Mouse (Mus musculus): ENCODE results near the gene Ces1b. TPM values are rescaled to one million over a fixed set of nuclear protein-coding genes. Genes with fewer than 3 reads are reported as not detected.

Gene Ces1b
- total RNA-seq, 2 experiments from 2014 or later, result not detected

DNA sequence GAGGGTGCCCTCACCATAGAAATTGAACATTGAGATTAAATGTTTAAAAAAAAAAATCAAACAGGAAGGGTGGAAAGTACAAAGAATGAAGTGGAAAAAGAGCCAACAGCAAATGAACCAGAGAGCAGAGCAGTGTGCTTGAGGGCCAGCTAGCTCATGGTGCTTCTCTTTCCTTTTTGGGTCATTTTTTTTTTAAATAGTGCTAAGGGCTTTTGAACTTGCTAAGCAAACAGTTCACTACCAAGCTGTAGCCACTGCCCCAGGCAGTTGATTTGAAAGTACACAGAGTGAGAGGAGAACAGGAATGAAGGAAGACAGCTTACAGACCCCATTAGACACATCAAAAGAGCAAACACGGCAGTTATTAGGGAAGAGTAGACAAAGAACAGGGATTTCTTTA, 36.7 kb downstream of the Ces1b start:
- intact Hi-C loops (cut with DNase I), result no loop called here
- no peak overlapping the region for H3K4me3 ChIP-seq
- TF ChIP-seq CTCF (IDR thresholded peaks at IDR 0.05), result no peak
- peak overlapping the region; percentile 24; the same call in 1 of the 2 replicates for H3K27ac ChIP-seq
- no peak for DNase-seq

DNA sequence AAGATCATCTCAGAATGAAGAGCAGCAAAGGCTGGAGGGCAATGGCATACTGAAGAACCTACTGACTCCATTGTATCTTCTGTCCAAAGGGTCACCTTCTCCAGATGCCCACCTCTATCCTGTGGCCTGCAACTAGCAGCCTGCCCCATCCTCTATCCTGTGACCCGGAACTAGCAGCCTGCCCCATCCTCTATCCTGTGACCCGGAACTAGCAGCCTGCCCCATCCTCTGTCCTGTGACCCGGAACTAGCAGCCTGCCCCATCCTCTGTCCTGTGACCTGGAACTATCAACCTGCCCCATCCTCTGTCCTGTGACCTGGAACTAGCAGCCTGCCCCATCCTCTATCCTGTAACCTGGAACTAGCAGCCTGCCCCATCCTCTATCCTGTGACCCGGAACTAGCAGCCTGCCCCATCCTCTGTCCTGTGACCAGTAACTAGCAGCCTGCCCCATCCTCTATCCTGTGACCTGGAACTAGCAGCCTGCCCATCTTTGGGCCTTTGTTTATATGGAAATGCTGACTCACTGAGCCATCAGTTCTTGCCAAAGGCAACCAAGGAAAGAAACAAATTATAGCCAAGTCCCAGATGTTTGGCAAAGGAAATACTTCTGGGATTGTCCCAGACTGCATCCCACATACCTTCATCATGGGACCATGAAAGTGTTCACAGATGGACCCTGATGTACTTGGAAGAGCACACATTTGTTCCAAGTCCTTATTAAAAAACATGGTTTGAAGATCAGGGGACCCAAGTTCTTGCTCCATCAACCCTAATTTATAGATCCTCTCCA, 38.8 kb downstream of the Ces1b start:
- Histone ChIP-seq H3K27ac (peak overlapping the region; percentile 79), H3K4me3 (no peak overlapping the region)
- TF ChIP-seq CTCF (IDR thresholded peaks at IDR 0.05), result no peak
- DNase-seq, result peak; percentile 24
- intact Hi-C loops (cut with DNase I), result no loop called here

DNA sequence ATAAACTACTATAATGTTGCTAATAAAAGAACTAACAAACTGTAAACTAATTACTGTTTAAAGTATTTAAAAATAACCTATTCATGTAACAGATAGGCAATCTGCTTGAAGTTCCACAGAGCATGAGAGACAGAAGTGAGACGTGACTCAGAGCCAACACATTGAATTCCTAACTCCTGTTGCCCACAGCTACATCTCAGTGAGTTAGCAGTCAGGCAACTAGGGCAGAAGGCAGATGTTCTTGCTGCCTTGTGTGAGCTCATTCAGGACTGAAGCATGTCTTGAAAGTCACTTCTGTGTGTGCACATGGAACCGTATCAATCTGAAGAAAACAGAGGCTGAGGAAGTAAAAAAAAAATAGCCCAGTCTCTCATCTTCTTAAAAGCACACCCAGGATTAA, 39.6 kb downstream of the Ces1b start:
- H3K27ac ChIP-seq, result peak overlapping the region; percentile 79
- intact Hi-C loops (cut with DNase I), result no loop called here
- H3K4me3 ChIP-seq, result no peak overlapping the region
- no peak for TF ChIP-seq CTCF (IDR thresholded peaks at IDR 0.05)
- DNase-seq, result no peak

DNA sequence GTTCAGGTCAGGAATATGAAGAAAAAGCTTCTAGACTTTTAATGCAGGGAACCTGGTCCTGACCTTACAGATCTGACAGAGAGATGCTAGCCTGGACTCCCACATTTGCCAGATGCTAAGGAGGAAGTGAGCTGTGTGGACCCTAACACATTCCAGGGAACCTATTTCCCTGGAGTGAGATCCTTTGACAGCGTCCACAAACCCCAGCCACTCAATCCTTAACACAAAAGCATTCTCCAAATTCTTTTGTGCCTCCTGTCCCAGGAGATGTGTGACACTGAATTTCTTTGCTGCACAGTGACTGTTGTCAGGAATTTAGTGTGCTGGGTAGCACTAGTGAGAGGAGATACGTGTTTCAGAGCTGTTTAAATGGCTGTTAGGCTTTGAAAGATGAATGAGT, 41.0 kb downstream of the Ces1b start:
- intact Hi-C loops (cut with DNase I), result no loop called here
- peak overlapping the region; percentile 16; the same call in 1 of the 2 replicates for H3K27ac ChIP-seq
- DNase-seq, result no peak
- no peak overlapping the region for H3K4me3 ChIP-seq
- TF ChIP-seq CTCF (IDR thresholded peaks at IDR 0.05), result no peak

DNA sequence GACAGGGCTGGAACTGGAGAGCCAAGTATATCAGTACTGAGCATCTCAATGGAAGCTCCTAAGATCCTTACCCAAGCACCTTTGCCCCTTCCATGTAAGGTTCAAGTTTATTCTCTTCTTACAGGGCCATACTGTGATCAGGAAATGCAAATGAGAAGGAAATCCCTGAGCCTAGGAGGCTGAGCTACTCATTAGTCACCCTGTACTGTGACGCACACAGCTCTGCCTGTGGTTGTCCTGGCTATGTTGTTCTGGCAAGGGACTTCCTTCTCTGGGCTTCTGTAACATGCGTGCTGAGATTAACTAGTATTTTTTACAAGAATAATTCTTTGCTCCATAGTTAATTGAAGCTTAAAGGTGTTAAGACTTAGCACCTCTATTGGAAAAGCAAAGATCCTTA, 49.2 kb downstream of the Ces1b start:
- intact Hi-C loops (cut with DNase I), result no loop called here
- H3K4me3 ChIP-seq, result no peak overlapping the region
- no peak for TF ChIP-seq CTCF (IDR thresholded peaks at IDR 0.05)
- no peak overlapping the region for H3K27ac ChIP-seq
- no peak for DNase-seq

DNA sequence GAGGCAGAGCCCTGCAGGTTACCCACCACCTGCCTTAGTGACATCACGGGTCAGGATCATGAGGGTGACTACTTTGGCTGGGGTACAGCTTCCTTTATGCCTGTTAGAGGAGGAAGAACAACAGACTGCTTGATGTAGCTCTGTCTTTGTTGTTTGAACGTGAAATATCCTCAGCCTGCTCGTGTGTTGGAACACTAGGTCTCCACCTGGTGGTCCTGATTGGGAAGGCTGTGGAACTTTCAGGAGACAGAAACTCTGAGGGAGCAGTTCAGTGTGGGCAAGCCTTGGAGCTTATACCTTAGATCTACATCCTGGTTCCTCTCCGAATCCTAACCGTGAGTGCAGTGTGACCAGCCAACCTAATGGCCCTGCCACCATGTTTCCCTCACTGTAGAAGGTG, 58.1 kb downstream of the Ces1b start:
- no peak for TF ChIP-seq CTCF (IDR thresholded peaks at IDR 0.05)
- DNase-seq, result no peak
- H3K27ac ChIP-seq, result no peak overlapping the region
- intact Hi-C loops (cut with DNase I), result no loop called here
- H3K4me3 ChIP-seq, result no peak overlapping the region

DNA sequence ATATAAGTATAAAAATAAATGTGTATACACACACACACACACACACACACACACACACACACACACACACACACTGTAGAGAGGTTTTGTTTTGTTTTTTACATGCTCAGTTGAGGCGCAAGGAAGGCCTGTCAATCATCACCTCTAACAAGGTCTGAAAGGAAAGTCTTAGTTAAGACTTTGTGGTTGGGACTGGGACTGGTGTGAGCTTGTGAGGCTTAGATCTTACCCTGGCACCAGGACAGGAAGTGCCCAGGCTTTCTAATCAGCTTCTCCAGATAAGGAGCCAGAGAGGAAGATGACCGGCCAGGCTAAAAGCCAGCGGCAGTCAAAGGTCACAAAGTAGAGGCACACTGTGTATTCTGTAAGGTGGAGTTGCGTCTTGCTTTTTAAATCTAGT, 65.5 kb downstream of the Ces1b start:
- no peak for TF ChIP-seq CTCF (IDR thresholded peaks at IDR 0.05)
- no peak overlapping the region for H3K27ac ChIP-seq
- DNase-seq, result no peak
- H3K4me3 ChIP-seq, result no peak overlapping the region
- intact Hi-C loops (cut with DNase I), result loop anchor here (5.0 kb wide), 1 partner anchor 33 kb away; the partner anchor contains the start of gene Ces1a

DNA sequence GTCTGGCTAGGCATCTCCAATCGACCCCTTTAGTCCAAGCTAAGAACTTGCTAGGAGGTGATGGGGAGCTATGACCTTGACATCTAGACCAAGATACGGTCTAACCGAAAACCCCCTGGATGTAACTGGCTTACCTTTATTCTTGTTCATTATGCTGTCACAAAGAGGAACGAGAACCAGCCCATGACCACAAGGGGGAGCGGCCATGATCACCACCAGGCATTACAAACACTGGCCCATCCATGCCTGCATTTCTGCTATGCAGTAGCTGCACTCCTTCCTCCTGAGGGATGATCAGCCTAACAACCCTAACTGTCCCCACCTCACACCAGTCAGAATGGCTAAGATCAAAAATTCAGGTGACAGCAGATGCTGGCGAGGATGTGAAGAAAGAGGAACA, 67.6 kb downstream of the Ces1b start:
- intact Hi-C loops (cut with DNase I), result loop anchor here (5.0 kb wide), 1 partner anchor 35 kb away; the partner anchor contains the start of gene Ces1a

DNA sequence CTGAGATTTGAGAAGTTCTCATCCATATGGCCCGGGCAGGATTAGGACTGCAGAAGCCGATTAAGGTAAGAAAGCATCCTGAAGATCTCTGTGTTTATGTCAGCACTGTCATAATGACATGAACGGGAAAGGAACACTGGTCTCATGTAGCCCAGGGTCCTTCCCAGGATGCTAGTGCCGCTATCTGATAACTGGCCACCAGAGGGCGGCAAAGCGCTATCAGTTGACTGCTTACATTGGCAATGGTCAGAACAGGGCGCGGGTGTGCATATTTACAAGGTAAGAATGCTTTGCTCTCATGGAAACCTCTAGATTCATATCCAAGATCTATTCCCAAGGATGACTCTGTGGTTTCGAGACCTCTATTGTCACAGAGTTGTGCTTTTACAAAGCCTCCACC, 68.4 kb downstream of the Ces1b start:
- peak; percentile 85 for DNase-seq
- intact Hi-C loops (cut with DNase I), result loop anchor here (1.0 to 5.0 kb wide), 2 partner anchors 36 to 84 kb away; partner anchors contain the start of gene Ces1a
- peak; percentile 94 for TF ChIP-seq CTCF (IDR thresholded peaks at IDR 0.05)
- no peak overlapping the region for H3K4me3 ChIP-seq
- no peak overlapping the region for H3K27ac ChIP-seq

More for the DNA sequence above, 67.6 kb downstream of the Ces1b start:
- H3K4me3 ChIP-seq, result no peak overlapping the region
- DNase-seq, result no peak
- H3K27ac ChIP-seq, result no peak overlapping the region
- no peak for TF ChIP-seq CTCF (IDR thresholded peaks at IDR 0.05)

DNA sequence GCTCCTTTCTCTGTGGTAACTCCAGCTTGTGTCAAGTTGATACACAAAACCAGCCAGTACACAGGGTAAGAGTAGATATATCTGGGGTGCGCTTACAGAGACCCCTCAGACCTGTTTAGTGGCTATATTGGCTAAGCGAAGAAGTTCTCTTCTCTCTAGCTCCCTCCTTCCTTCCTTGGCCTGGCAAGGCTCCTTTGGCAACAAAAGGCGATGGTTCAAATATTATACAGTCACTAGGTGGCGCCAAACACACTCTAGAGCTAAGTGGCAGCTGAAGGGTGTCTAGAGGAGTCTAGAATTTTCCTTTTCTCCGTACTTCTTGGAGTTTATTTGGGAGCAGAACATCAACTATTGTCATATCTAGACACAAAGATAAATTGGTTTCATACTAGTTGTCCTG, 69.5 kb downstream of the Ces1b start:
- intact Hi-C loops (cut with DNase I), result loop anchor here (5.0 kb wide), 1 partner anchor 37 kb away; the partner anchor contains the start of gene Ces1a
- H3K4me3 ChIP-seq, result no peak overlapping the region
- DNase-seq, result peak; percentile 39
- peak; percentile 68 for TF ChIP-seq CTCF (IDR thresholded peaks at IDR 0.05)
- no peak overlapping the region for H3K27ac ChIP-seq

Other genes starting within 250 kb of the Ces1b start
- gene Lpcat2, start 224.7 kb downstream of the Ces1b start, total RNA-seq (2021), result under 1 TPM; 0.15 to 0.22 TPM
- gene Capns2, start 178.6 kb downstream of the Ces1b start, total RNA-seq (2021), result not detected
- gene Slc6a2, start 119.9 kb downstream of the Ces1b start, total RNA-seq (2021), result under 1 TPM; 0.20 to 0.39 TPM
- gene Ces1a, start 31.8 kb downstream of the Ces1b start, total RNA-seq (2021), result not detected
- gene Ces1c, start 51.3 kb upstream of the Ces1b start, total RNA-seq (2021), result not detected
- 100 to 1,000 TPM in 1 of 2 experiments, 10 to 100 TPM in 1; 50.8 to 119 TPM for gene Ces1d, start 117.8 kb upstream of the Ces1b start, total RNA-seq (2021)
- 1 to 10 TPM in 1 of 2 experiments, under 1 TPM in 1; 0.43 to 1.1 TPM for gene Ces1e, start 149.6 kb upstream of the Ces1b start, total RNA-seq (2021)
- gene Ces1f, start 199.7 kb upstream of the Ces1b start, total RNA-seq (2021), result under 1 TPM in 1 of 2 experiments, not detected in 1; 0.28 TPM